Mouse (Mus musculus) heart, adult 18-20 months (tissue): ENCODE measurements around the gene Cnot1. TPM values are rescaled to one million over a fixed set of nuclear protein-coding genes. Genes with fewer than 3 reads are reported as not detected.

ENCODE experiments used
- DNase-seq, 2 experiments: peaks; one replicate each; pipeline ENCODE4 v3.0.0; 2021 to 2022; ENCODE audit warnings: mixed read lengths in 1 of 2
- total RNA-seq, 2 experiments: library from RNA; stranded (reverse); gene quantifications; 2 replicates each; pipeline ENCODE4 v1.2.3; 2021

The Cnot1 gene
- total RNA-seq, 2 experiments from 2014 or later = 99.8 to 110 TPM

GRCm38 (mm10) chr8:95738596-95738995, 68.7 kb downstream of the Cnot1 start:
- DNase-seq = no peak

- no peak for DNase-seq
These were observed 79.6 kb downstream of the Cnot1 start for GRCm38 (mm10) chr8:95727625-95728024.

- no peak for DNase-seq
These were observed 90.5 kb downstream of the Cnot1 start for GRCm38 (mm10) chr8:95716546-95717335.

GRCm38 (mm10) chr8:95715676-95716531, 91.4 kb downstream of the Cnot1 start, which contains the start of gene Setd6:
Gene Setd6, plus strand, starts transcription at chr8:95715881.
- peak; percentile 89 to 92 for DNase-seq

- DNase-seq = no peak
These were observed 92.3 kb downstream of the Cnot1 start for GRCm38 (mm10) chr8:95714837-95715413.

- DNase-seq = no peak
These were observed 92.9 kb downstream of the Cnot1 start for GRCm38 (mm10) chr8:95714367-95714766.

- peak; percentile 59 to 82 for DNase-seq
These were observed 93.9 kb downstream of the Cnot1 start for GRCm38 (mm10) chr8:95713100-95714010.

- no peak for DNase-seq
These were observed 94.9 kb downstream of the Cnot1 start for GRCm38 (mm10) chr8:95712395-95712794.

GRCm38 (mm10) chr8:95711029-95711428, 96.2 kb downstream of the Cnot1 start:
- DNase-seq = no peak

- no peak for DNase-seq
These were observed 97.7 kb downstream of the Cnot1 start for GRCm38 (mm10) chr8:95709579-95709978.

- DNase-seq = no peak
These were observed 102.7 kb downstream of the Cnot1 start for GRCm38 (mm10) chr8:95704538-95704937.

GRCm38 (mm10) chr8:95703461-95704260, 103.6 kb downstream of the Cnot1 start:
- DNase-seq = peak; percentile 22 to 56

GRCm38 (mm10) chr8:95702480-95703446, 104.5 kb downstream of the Cnot1 start:
- peak; percentile 77 to 81 for DNase-seq

GRCm38 (mm10) chr8:95701809-95702208, 105.5 kb downstream of the Cnot1 start:
- DNase-seq = no peak

GRCm38 (mm10) chr8:95700282-95700681, 107.0 kb downstream of the Cnot1 start:
- DNase-seq = no peak

- DNase-seq = no peak
These were observed 109.1 kb downstream of the Cnot1 start for GRCm38 (mm10) chr8:95698179-95698578.

- peak; percentile 64 to 91 for DNase-seq
These were observed 110.1 kb downstream of the Cnot1 start for GRCm38 (mm10) chr8:95697128-95697527.

GRCm38 (mm10) chr8:95696661-95697060, 110.6 kb downstream of the Cnot1 start:
- DNase-seq = no peak

GRCm38 (mm10) chr8:95694631-95695030, 112.6 kb downstream of the Cnot1 start:
- no peak for DNase-seq
